Mouse (Mus musculus) liver, adult 2 months (tissue): ENCODE measurements at regions not wholly inside any gene's neighbourhood (a gene's known extent, or its start where the extent isn't known, plus 50 kb on each side); places are given as distances from the start of the nearest gene placed in this dataset.

ENCODE experiments used
- CTCF ChIP-seq: fragments of 200-500 bp; IDR thresholded peaks from 2 replicates; pipeline ENCODE4 v1.5.1; 2011; ENCODE audit warnings: low read depth, low read length, control low read depth
- POLR2A ChIP-seq: fragments of 200-500 bp; IDR thresholded peaks from 2 replicates; pipeline ENCODE4 v1.6.1; 2011; ENCODE audit warnings: low read length, control low read depth; ENCODE audit not compliant: insufficient read depth; ENCODE audit errors: extremely low read depth

DNA sequence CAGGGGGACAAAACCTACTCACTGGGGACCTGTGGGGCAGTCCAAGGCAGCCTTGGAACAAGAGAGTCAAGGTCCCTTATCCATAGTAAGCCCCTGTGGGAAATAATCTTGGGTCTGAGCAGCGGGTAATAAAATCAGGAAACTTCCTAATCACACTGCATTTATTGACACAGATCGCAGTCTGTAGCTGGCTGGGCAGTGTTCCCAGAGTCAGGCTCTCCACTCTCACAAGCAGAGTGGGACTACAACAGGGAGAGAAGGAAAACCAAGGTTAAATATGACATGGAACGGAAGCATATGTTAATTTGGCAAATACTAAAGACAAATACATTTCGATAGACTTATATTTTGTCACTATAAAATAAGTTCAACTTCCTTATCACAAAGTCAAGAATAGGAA is 322.6 kb downstream of the Sox11 start:
- TF ChIP-seq CTCF (no peak), POLR2A (no peak)
